11 mouse cellular contexts compared by ENCODE assay signal in the genomic region with DNA sequence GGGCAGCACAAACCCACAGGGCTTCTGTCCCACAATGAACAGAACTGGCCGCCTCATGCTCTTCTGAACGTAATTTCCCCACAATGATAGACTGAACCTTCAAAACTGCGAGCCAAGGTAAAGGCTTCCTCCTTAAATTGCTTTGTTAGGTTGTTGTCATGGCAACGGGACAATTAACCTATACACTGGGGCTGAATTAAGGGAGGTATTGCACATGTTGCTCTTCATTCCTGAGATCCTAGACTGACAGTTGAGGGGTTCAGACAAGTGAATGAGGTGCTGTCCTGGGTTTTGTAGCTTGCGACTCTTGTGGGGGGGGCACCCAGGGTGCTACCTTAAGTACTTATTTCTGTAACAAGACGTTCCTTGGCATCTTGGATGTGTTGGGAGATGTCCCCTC.
"Had no signal": no experiment of that assay in that cellular context is flagged by ENCODE, and none has a peak within 500 bp of the region (broad histone marks: within the 10 kb centered on the region; RNA-seq: fewer than 3 reads in every experiment).

No protein-coding gene starts in this region.

- H3K4me3 ChIP-seq: liver, embryonic 15.5 days; midbrain, embryonic 10.5 days; stomach, embryonic 15.5 days had no signal

- H3K9ac ChIP-seq: liver, embryonic 15.5 days; stomach, embryonic 15.5 days had no signal

- H3K4me1 ChIP-seq: liver, embryonic 15.5 days; midbrain, embryonic 10.5 days had no signal

- H3K36me3 ChIP-seq: liver, embryonic 15.5 days; midbrain, embryonic 10.5 days; stomach, embryonic 15.5 days had no signal

- H3K27me3 ChIP-seq: liver, embryonic 15.5 days; stomach, embryonic 15.5 days had no signal

- DNase-seq: kidney, postnatal 25 days; layer of hippocampus, adult 9-11 months; layer of hippocampus, postnatal 36 days; lung, adult 2 months; lung, postnatal 36 days; right cerebral cortex, postnatal 14 days had no signal

- H3K4me2 ChIP-seq: liver, embryonic 11.5 days; liver, embryonic 15.5 days; stomach, embryonic 15.5 days had no signal

- ATAC-seq: midbrain, embryonic 16.5 days had no signal

- H3K27ac ChIP-seq: liver, embryonic 15.5 days; midbrain, embryonic 10.5 days had no signal

- H3K9me3 ChIP-seq: midbrain, embryonic 10.5 days; stomach, embryonic 15.5 days had no signal
